Mouse (Mus musculus) midbrain, embryonic 12.5 days (tissue): Measurements from ENCODE around the gene Gm1673. TPM values are rescaled to one million over a fixed set of nuclear protein-coding genes. Genes with fewer than 3 reads are reported as not detected.

Experiments
- ATAC-seq: fragments of 200-750 bp; cut with Nextera tagmentation; 2 replicates; pipeline ENCODE4 v1.8.0; 2017; ENCODE audit warnings: low read depth, moderate TSS enrichment, moderate library complexity; ENCODE audit not compliant: low FRiP score
- H3K27ac ChIP-seq: fragments of 300-500 bp; sonication (generic); replicated peaks from 2 replicates; pipeline ENCODE4 v1.5.1; 2016; ENCODE audit warnings: mild to moderate bottlenecking
- H3K27me3 ChIP-seq: fragments of 300-500 bp; sonication (generic); 2 replicates; pipeline ENCODE4 v1.6.1; 2016; ENCODE audit warnings: mild to moderate bottlenecking
- H3K36me3 ChIP-seq: fragments of 300-500 bp; sonication (generic); 2 replicates; pipeline ENCODE4 v1.6.1; 2016
- H3K4me1 ChIP-seq: fragments of 300-500 bp; sonication (generic); 2 replicates; pipeline ENCODE4 v1.6.1; 2016
- H3K4me2 ChIP-seq: fragments of 300-500 bp; sonication (generic); replicated peaks from 2 replicates; pipeline ENCODE4 v1.6.1; 2016; ENCODE audit warnings: mild to moderate bottlenecking, moderate library complexity
- H3K4me3 ChIP-seq: fragments of 300-500 bp; sonication (generic); 2 replicates; pipeline ENCODE4 v1.5.1; 2016; ENCODE audit warnings: mild to moderate bottlenecking
- H3K9ac ChIP-seq: fragments of 300-500 bp; sonication (generic); replicated peaks from 2 replicates; pipeline ENCODE4 v1.6.1; 2016; ENCODE audit warnings: mild to moderate bottlenecking, moderate library complexity
- H3K9me3 ChIP-seq: fragments of 300-500 bp; sonication (generic); 2 replicates; pipeline ENCODE4 v1.6.1; 2016; ENCODE audit warnings: mild to moderate bottlenecking
- WGBS: fragments of 180-500 bp; shearing (Covaris S2); methylation state at CpG from one replicate; pipeline ENCODE4 v1.1.7; 2016; 5-methylcytosine and 5-hydroxymethylcytosine counted together
- polyA plus RNA-seq: library from polyadenylated mRNA; unstranded; fragments of >200 nt; fragmentation: Nextera tagmentation; extraction: Ambion mirVana; gene quantifications from 2 replicates; pipeline ENCODE4 v1.2.1, GENCODE M21; 2016

Gm1673 gene
- polyA plus RNA-seq, 1 experiment from 2014 or later, result 400 TPM

DNA sequence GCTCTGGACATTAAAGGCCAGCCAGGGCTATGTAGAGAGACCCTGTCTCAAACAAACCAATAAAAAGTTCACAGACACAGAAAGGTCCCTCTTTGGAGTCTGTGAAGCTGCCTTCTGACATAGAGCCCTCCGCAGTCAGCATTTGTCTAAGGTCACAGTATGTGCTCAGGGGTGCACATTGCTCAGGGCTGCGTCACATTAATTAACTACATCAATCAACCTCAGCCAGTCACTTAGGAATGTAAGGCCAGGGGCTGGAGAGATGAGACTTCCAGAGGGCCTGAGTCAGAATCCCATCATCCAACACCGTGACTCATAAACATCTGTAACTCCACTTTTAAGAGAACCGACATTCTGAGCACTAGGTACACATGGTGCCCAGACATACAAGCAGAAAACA lies 27.4 kb upstream of the Gm1673 start:
- Histone ChIP-seq H3K27me3 (no peaks in the 10 kb centered on the region), H3K27ac (no peak overlapping the region), H3K4me2 (no peak overlapping the region), H3K9ac (no peak overlapping the region), H3K4me1 (no peaks in the 10 kb centered on the region), H3K9me3 (peaks cover 11% of the 10 kb centered on the region), H3K36me3 (no peaks in the 10 kb centered on the region), H3K4me3 (no peak overlapping the region)
- WGBS, result 88% methylated on average over 4 of the region's 4 CpGs
- ATAC-seq, result no peak

DNA sequence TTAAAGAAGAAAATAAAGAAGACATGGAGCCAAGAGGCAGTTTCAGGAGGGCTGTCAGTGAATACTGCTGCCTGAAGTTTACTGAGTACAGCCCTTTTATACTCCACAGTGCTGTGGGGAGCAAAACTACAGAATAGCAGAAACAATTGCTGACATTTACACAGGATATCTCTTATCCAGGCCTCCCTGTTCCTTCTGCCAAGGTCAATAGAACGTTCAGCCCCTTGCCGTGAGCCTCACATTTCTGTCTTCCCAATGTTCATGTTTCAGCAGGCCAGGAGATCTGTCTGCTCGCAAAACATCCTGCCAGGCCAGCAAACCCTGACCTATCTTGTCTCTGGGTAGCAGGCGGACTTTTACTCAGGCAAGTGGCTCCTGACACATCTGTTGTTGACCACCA lies 23.9 kb upstream of the Gm1673 start:
- H3K4me1 ChIP-seq, result no peaks in the 10 kb centered on the region
- H3K36me3 ChIP-seq, result no peaks in the 10 kb centered on the region
- peaks cover under 1% of the 10 kb centered on the region; the same call in 1 of the 2 replicates for H3K9me3 ChIP-seq
- 87% methylated on average over 4 of the region's 4 CpGs for WGBS
- H3K27ac ChIP-seq, result no peak overlapping the region
- H3K4me2 ChIP-seq, result no peak overlapping the region
- no peaks in the 10 kb centered on the region for H3K27me3 ChIP-seq
- ATAC-seq, result no peak
- H3K9ac ChIP-seq, result no peak overlapping the region
- no peak overlapping the region for H3K4me3 ChIP-seq

DNA sequence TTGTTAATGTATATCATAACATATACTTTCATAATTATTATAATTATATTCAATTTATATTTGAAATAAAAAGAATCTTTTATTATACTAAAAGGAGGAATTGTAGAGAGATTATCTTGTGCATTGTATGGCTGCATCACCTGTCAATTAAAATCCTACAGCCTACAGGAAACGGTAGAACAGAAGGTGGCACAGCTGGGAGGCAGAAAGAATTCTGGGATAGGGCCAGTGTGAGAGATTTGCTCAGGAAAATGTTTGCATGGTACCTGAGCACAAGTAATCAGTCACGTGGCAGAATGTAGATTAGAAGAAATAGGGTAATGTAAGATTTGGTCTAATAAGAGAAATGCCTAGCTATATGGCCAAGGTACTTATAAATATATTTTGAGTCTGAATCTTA lies 8.5 kb upstream of the Gm1673 start:
- no peak overlapping the region for H3K4me2 ChIP-seq
- no peak for ATAC-seq
- 63% methylated on average over 2 of the region's 2 CpGs for WGBS

DNA sequence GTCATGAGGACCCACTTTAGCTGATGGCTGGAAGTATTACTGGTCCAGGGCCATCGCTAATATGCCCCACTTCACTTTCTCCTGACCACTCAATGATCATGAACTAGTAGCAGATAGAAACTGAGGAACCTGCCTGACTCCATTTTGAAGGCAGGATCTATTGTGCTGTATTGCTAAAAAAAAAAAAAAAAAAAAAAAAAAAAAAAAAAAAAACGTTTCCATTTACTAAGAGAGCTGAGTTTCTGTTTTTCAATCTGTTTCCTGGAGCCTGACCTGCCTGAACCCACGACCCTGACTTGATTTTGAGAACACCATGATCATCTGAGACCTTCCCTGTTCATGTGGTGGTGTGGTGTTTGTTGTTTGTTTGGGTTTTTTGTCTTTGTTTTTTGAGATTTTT lies 7.0 kb upstream of the Gm1673 start:
- no peaks in the 10 kb centered on the region for H3K9me3 ChIP-seq
- peaks cover 8% of the 10 kb centered on the region; the same call in 1 of the 2 replicates for H3K36me3 ChIP-seq
- no peak overlapping the region for H3K9ac ChIP-seq
- no peaks in the 10 kb centered on the region for H3K27me3 ChIP-seq
- ATAC-seq, result no peak
- no peaks in the 10 kb centered on the region for H3K4me1 ChIP-seq
- no peak overlapping the region for H3K27ac ChIP-seq
- WGBS, result 37% methylated on average over 3 of the region's 3 CpGs
- no peak overlapping the region for H3K4me3 ChIP-seq
- no peak overlapping the region for H3K4me2 ChIP-seq

More for the DNA sequence above, 8.5 kb upstream of the Gm1673 start:
- H3K27me3 ChIP-seq, result no peaks in the 10 kb centered on the region
- no peaks in the 10 kb centered on the region for H3K4me1 ChIP-seq
- no peaks in the 10 kb centered on the region for H3K9me3 ChIP-seq
- H3K4me3 ChIP-seq, result no peak overlapping the region
- H3K27ac ChIP-seq, result no peak overlapping the region
- 0 out of 2 replicates have a peak, but pooled peaks cover 4% of the 10 kb centered on the region for H3K36me3 ChIP-seq
- no peak overlapping the region for H3K9ac ChIP-seq

DNA sequence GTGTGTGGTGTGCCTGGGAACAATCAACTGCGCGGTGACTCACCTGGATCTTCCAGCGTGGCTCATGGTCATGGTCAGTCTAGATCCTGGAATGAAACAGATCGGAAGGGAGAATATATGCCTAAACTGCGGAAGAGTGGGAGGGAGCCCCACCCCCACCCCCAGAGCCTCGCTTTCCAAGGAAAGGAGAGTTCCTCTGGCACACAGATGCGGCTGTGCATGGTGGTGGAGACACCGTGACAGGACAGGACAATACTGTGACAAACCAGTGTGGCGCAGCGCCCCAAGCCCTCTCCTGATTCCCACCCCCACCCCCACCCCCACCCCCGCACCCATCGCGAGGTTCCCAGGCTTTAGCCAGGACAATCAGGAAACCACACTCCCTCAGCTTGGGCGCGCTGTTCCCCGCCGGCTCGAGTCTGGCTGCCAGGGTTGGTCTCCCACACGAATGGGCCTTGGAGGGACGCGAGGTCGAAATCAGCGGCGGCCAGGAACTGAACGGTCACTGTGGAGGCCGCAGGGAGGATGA lies 438 bp upstream of the Gm1673 start:
- ATAC-seq, result peak; percentile 47
- H3K9me3 ChIP-seq, result no peaks in the 10 kb centered on the region; the same call in 1 of the 2 replicates
- WGBS, result 4% methylated on average over 24 of the region's 26 CpGs
- peaks cover 14% of the 10 kb centered on the region for H3K36me3 ChIP-seq
- peak overlapping the region; percentile 84 for H3K9ac ChIP-seq
- H3K27me3 ChIP-seq, result no peaks in the 10 kb centered on the region
- peak overlapping the region; percentile 86 for H3K27ac ChIP-seq
- peak overlapping the region; percentile 92 for H3K4me3 ChIP-seq
- H3K4me2 ChIP-seq, result peak overlapping the region; percentile 79
- H3K4me1 ChIP-seq, result peaks cover 22% of the 10 kb centered on the region

DNA sequence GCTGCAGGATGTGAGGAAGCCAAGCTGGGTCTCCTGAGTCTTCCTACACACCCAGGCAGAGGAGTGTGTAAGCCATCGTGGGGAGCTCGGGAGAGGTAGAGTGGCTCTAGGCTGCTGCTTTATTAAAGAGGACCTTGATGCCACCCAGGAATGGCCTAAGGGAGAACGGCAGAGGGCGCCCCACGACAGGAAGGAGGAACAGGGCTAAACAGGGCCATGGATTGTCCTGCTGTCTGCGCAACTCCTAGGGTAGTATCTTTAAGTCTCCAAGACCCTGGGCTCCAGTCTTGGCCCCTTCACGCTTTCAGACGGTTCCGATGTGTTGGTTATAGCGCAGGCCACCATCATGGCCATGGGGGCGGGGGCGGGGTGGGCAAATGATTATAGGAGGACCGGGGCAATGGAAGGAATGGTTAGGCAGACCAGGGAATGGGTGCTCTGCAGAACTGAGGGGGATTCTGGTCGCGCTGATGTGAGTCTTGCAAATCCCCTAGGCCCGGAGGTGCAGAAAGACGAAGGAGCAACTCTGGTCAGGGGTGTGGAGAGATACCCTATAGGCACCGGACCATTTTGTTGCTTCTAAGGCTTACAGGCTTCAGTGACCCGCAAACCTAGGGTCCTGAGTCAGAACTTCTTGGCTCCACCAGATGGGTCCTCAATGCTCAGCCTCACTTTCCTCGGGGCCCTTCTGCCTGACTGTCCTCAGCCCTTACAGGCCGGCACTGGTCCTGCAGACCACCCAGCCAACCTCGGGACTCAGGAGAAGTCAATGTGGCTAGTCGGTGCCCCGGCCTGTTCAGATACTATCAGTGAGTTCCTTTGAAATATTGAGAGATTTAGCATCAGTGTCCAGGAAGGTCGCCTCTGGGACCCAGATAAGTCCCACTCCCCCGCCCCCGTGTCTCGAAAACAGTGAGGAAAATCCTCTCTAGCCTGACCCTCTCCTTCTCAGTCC lies 11.7 kb downstream of the Gm1673 start:
- Histone ChIP-seq H3K4me1 (peaks cover 37% of the 10 kb centered on the region), H3K27me3 (peaks cover 30% of the 10 kb centered on the region), H3K4me3 (peak overlapping the region; percentile 73), H3K36me3 (no peaks in the 10 kb centered on the region), H3K4me2 (peak overlapping the region; percentile 88), H3K9me3 (no peaks in the 10 kb centered on the region), H3K9ac (peak overlapping the region; percentile 84), H3K27ac (peak overlapping the region; percentile 98)
- WGBS, result 32% methylated on average over 28 of the region's 28 CpGs
- peak; percentile 1; the same call in 1 of the 2 replicates for ATAC-seq

DNA sequence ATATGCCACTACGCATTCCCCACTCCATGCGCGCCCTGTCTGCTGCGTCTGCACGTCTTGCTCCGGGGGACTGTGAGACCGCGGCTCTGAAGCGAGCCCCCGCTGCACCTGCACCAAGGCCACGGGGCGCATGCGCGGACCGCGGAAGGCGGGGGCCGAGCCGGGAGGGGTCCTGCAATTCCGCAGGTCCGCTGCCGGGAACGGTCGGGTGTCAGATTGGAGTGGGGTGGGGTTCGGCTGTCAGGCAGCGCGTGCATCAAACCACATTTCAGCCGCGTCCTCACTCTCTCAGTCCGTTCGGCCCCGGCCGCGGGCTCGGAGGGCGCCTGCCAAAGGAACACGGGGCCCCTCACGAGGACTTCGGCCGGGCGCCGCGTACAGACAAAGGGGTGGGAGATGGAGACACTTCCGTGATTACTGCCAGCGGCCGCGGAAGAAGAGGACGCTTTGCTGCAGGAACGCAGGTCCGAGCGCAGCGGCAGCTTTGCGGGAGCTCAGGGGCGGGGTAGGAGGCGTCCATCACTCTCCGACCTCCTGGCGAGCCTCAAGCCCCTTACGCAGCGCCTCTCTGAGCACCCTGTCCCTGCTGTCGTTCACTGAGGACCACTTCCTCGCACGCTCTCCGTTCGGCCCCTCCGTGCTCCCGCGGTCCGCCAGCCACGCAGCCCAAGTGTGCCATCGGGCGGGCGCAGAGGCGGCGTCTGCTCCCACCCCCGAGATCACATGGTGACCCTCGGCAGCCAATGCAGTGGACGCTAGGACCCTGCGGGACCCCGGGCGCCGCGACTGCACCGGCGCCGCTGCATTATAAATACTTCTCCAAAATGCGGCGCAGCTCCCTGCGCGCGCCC lies 12.8 kb downstream of the Gm1673 start, which contains the start of gene Nat8l:
Gene Nat8l, plus strand, starts transcription at position 142 of the 851 bp plus-strand sequence.
- Histone ChIP-seq H3K9ac (peak within 1 kb of the TSS; percentile 84), H3K4me1 (peaks cover 37% of the 10 kb centered on the region), H3K27ac (peak within 1 kb of the TSS; percentile 98), H3K4me3 (peak within 1 kb of the TSS; percentile 73), H3K36me3 (peaks cover 6% of the 10 kb centered on the region), H3K9me3 (no peaks in the 10 kb centered on the region), H3K4me2 (peak within 1 kb of the TSS; percentile 88), H3K27me3 (peaks cover 30% of the 10 kb centered on the region)
- WGBS, result under 1% methylated on average over 84 of the region's 90 CpGs
- ATAC-seq, result peak; percentile 89

DNA sequence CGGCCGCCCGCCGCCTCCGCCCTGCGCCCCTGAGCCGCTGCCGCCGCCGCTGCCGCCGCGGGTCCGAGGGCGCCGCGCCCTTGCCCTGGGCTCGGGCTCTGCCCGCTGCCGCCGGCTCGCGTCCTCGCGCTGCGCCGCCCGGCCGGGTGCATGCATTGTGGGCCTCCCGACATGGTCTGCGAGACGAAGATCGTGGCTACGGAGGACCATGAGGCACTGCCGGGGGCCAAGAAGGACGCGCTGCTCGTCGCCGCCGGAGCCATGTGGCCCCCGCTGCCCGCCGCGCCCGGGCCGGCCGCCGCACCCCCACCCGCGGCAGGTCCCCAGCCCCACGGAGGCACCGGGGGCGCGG lies 13.4 kb downstream of the Gm1673 start:
- peak overlapping the region; percentile 73 for H3K4me3 ChIP-seq
- peaks cover 12% of the 10 kb centered on the region for H3K36me3 ChIP-seq
- peak overlapping the region; percentile 88 for H3K4me2 ChIP-seq
- no peak; the same call in 1 of the 2 replicates for ATAC-seq
- H3K9ac ChIP-seq, result peak overlapping the region; percentile 84
- H3K27me3 ChIP-seq, result peaks cover 30% of the 10 kb centered on the region
- under 1% methylated on average over 39 of the region's 55 CpGs for WGBS
- H3K9me3 ChIP-seq, result no peaks in the 10 kb centered on the region
- peaks cover 37% of the 10 kb centered on the region for H3K4me1 ChIP-seq
- peak overlapping the region; percentile 98 for H3K27ac ChIP-seq

DNA sequence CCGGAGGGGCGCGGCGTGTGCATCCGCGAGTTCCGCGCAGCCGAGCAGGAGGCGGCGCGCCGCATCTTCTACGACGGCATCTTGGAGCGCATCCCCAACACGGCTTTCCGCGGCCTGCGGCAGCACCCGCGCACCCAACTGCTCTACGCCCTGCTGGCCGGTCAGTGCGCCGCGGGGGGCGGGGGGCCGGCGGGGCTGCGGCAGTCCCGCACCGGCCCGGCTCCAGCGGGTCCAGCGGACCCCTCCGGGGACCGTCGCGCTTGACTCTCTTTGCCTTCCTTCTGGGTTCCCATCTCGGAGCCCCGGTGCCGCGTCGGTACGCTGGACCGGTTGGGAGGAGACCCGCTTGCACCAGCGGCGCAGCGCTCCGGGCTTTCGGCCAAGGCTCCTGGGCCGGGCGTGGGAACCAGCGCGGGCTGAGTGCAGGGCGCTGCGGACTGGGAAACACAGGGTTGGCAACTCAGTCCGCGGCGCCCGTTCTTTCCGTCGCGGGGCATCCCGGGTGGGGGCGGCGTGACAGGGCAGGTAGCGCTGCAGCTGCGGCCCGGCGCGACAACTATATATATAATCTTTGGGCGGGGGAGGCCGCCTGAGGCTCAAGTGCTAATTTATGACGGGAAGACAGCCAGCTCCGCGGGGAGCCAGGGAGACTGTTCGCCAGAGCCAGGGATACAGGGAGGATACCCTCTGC lies 14.0 kb downstream of the Gm1673 start:
- peaks cover 17% of the 10 kb centered on the region for H3K36me3 ChIP-seq
- peak overlapping the region; percentile 84 for H3K9ac ChIP-seq
- peak overlapping the region; percentile 73 for H3K4me3 ChIP-seq
- peaks cover 37% of the 10 kb centered on the region for H3K4me1 ChIP-seq
- peaks cover 30% of the 10 kb centered on the region for H3K27me3 ChIP-seq
- peak overlapping the region; percentile 98 for H3K27ac ChIP-seq
- ATAC-seq, result 0 out of 2 replicates have a peak, but pooled peaks have one; percentile 14
- peak overlapping the region; percentile 88 for H3K4me2 ChIP-seq
- no peaks in the 10 kb centered on the region for H3K9me3 ChIP-seq
- WGBS, result under 1% methylated on average over 75 of the region's 80 CpGs

DNA sequence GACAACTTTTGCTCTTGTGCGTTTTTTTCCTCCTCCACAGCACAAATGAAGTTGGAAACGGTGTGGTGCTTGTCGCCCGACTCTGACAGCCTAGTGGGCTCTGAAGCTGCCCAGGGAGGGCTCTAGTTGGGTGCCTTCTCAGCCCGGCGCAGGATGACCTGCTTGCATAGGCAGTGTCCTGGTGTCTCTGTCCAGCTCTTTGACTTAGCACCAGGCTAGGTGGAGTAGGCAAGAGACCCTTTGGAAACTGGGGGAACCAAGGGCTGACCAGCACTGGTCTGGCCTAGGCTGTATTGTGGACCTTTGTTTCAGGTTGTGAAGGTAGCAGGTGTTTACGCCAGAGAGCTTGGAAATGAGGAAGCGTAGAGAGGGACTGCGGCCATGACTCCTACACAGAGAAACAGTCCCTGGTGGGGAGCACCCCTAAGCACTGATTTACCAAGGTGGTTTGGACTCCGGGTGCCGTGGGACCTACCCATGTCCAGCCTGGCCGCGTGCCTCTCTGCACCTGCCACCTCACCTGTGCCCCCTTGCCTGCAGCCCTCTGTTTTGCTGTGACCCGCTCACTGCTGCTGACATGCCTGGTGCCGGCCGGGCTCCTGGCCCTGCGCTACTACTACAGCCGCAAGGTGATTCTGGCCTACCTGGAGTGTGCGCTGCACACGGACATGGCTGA lies 14.7 kb downstream of the Gm1673 start:
- Histone ChIP-seq H3K9ac (peak overlapping the region; percentile 84), H3K4me3 (peak overlapping the region; percentile 73), H3K4me2 (peak overlapping the region; percentile 88), H3K27me3 (peaks cover 30% of the 10 kb centered on the region), H3K36me3 (peaks cover 17% of the 10 kb centered on the region), H3K27ac (no peak overlapping the region), H3K9me3 (no peaks in the 10 kb centered on the region), H3K4me1 (peaks cover 37% of the 10 kb centered on the region)
- WGBS, result 71% methylated on average over 20 of the region's 20 CpGs
- ATAC-seq, result no peak

DNA sequence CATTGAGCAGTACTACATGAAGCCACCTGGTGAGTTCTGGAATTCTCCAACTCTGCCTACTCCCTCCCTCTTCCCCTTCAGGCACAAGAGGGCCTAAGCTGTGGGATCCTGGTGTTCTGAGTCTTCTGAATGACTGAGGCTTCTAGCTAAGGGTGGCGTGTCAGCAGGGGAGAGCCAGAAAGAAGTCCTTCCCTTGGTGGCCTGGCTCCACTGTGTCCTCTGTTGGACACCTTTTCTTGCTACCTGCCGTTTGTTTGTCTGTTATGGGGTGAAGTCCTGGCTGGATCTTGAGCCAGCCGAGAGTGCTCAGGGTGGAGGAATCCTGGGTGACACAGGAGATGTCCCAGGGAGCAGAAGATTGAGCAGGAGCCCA lies 15.3 kb downstream of the Gm1673 start:
- H3K9me3 ChIP-seq, result no peaks in the 10 kb centered on the region
- H3K4me1 ChIP-seq, result peaks cover 37% of the 10 kb centered on the region
- ATAC-seq, result no peak
- peaks cover 30% of the 10 kb centered on the region for H3K27me3 ChIP-seq
- 0 out of 2 replicates have a peak overlapping the region, but pooled peaks have one; percentile 84 for H3K9ac ChIP-seq
- peak overlapping the region; percentile 88 for H3K4me2 ChIP-seq
- H3K4me3 ChIP-seq, result peak overlapping the region; percentile 73
- 96% methylated on average over 3 of the region's 3 CpGs for WGBS
- peaks cover 17% of the 10 kb centered on the region for H3K36me3 ChIP-seq
- H3K27ac ChIP-seq, result no peak overlapping the region
